Mouse (Mus musculus) myocyte (in vitro differentiated cells): ENCODE results near the gene Ralgps1. TPM values are rescaled to one million over a fixed set of nuclear protein-coding genes. Genes with fewer than 3 reads are reported as not detected.

ENCODE experiments used
- H3K27me3 ChIP-seq: one replicate; pipeline ENCODE4 v1.6.1; 2011; ENCODE audit not compliant: control insufficient read depth, insufficient read depth, insufficient read length
- H3K36me3 ChIP-seq: one replicate; pipeline ENCODE4 v1.6.1; 2011; ENCODE audit not compliant: control insufficient read depth, insufficient read depth
- H3K4me2 ChIP-seq: one replicate; pipeline ENCODE4 v1.6.1; 2011; ENCODE audit warnings: low read depth, control low read depth
- H3K4me3 ChIP-seq: one replicate; pipeline ENCODE4 v1.5.1; 2011; ENCODE audit warnings: mild to moderate bottlenecking, control low read depth, moderate library complexity
- H3K79me2 ChIP-seq: one replicate; pipeline ENCODE4 v1.6.1; 2011; ENCODE audit not compliant: control insufficient read depth, insufficient read depth
- H3ac ChIP-seq: one replicate; pipeline ENCODE4 v1.6.1; 2011; ENCODE audit not compliant: control insufficient read depth, insufficient read length
- CEBPB ChIP-seq: IDR thresholded peaks from 2 replicates; pipeline ENCODE4 v1.6.1; 2011; ENCODE audit warnings: mild to moderate bottlenecking, moderate library complexity; ENCODE audit not compliant: poor library complexity, insufficient read depth, severe bottlenecking
- E2F4 ChIP-seq: IDR thresholded peaks from one replicate; pipeline ENCODE4 v1.6.1; 2011; ENCODE audit warnings: mild to moderate bottlenecking, control low read depth, moderate library complexity; ENCODE audit not compliant: insufficient read depth
- MAX ChIP-seq: IDR thresholded peaks from one replicate; pipeline ENCODE4 v1.6.1; 2011; ENCODE audit warnings: low read depth, mild to moderate bottlenecking, control low read depth
- MYOD1 ChIP-seq, 3 experiments: IDR thresholded peaks; one replicate each; pipeline ENCODE4 v1.6.1; 2011; ENCODE audit warnings: control low read depth in 2 of 3, low read depth in 2 of 3, mild to moderate bottlenecking in 2 of 3, moderate library complexity in 1 of 3; ENCODE audit not compliant: insufficient read length in 2 of 3, control insufficient read depth in 1 of 3
- MYOG ChIP-seq, 3 experiments: IDR thresholded peaks; one replicate each; pipeline ENCODE4 v1.6.1; 2011; ENCODE audit warnings: control low read depth in 2 of 3, low read depth in 2 of 3, mild to moderate bottlenecking in 2 of 3; ENCODE audit not compliant: insufficient read length in 2 of 3, control insufficient read depth in 1 of 3, insufficient read depth in 1 of 3
- POLR2AphosphoS2 ChIP-seq: IDR thresholded peaks from one replicate; pipeline ENCODE4 v1.6.1; 2011; ENCODE audit warnings: low read depth, control low read depth; ENCODE audit not compliant: insufficient read length
- SRF ChIP-seq: IDR thresholded peaks from one replicate; pipeline ENCODE4 v1.6.1; 2011; ENCODE audit warnings: low read depth; ENCODE audit not compliant: control insufficient read depth, insufficient read length
- TCF12 ChIP-seq: IDR thresholded peaks from one replicate; pipeline ENCODE4 v1.6.1; 2011; ENCODE audit warnings: mild to moderate bottlenecking, control low read depth; ENCODE audit not compliant: poor library complexity, insufficient read depth, severe bottlenecking
- TCF3 ChIP-seq: IDR thresholded peaks from one replicate; pipeline ENCODE4 v1.6.1; 2011; ENCODE audit warnings: low read depth, control low read depth; ENCODE audit not compliant: insufficient read length
- polyA plus RNA-seq: library from polyadenylated mRNA; unstranded; fragments of >200 nt; fragmentation: generic; extraction: Trizol; gene quantifications from one replicate; pipeline ENCODE4 v1.2.1, GENCODE M21; 2012; ENCODE audit warnings: missing spikeins

The Ralgps1 gene
- polyA plus RNA-seq, 1 experiment: 1.3 TPM

DNA sequence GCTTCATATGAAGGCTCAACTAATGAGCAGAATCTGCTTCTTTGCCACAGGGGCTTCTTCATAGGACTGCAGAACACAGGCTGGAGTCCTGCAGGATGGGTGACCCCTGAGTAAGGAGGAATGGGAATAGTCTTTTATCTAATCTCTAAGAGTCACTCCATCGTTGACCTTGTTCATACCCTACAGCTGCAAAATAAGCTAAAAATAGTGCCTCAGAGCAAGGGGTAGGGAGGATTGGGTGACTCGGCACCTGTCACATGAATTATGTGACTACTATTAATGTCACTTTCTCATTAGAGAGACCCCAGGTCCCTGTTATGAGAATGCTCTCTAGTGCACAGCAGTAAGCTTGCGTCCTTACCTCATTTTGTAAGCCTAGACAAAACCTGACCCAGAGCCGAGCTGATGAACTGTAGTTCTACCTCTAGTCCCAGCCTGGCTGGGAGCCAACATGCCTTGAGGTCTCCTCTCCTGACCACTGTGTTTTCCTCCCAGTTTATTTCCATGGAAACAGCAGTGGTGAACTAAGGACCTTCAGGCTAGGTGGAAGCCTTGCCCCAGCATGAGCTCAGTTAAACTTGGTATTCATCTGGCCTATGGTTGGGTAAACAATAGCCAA lies 117.6 kb downstream of the Ralgps1 start:
- Histone ChIP-seq H3ac (no peak overlapping the region), H3K27me3 (no peaks in the 10 kb centered on the region), H3K4me2 (no peak overlapping the region), H3K36me3 (no peaks in the 10 kb centered on the region), H3K4me3 (no peak overlapping the region), H3K79me2 (no peaks in the 10 kb centered on the region)
- TF ChIP-seq MYOG (IDR thresholded peaks at IDR 0.05; ENCODE audit: control insufficient read depth in 1 of 3, insufficient read depth in 1 of 3, insufficient read length in 2 of 3, low read depth in 2 of 3): peak in 1 of 3 experiments; percentile 38
- no peak for TF ChIP-seq E2F4
- no peak for TF ChIP-seq CEBPB
- TF ChIP-seq TCF12: no peak

DNA sequence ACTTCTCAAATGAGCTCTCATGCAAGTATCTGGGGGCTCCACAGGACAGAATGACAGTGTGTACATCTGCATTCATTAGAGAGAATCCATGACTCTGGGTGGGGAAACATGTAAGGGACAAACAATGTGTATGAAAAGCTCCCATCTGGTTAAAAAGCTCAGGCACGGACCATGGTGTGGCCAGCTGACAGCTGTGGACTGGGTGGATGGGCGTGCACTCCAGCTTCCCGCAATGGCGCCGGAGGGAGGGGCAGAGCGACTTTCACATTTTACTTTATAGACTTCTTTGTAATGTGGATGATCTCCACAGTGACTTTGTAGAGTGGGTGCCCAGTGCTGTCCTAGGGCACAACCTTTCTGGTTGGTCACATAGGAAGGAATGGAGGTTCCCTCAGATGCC lies 118.5 kb downstream of the Ralgps1 start:
- TF ChIP-seq TCF3 (no peak), CEBPB (no peak), MYOG (IDR thresholded peaks at IDR 0.05; ENCODE audit: control insufficient read depth in 1 of 3, insufficient read depth in 1 of 3, insufficient read length in 2 of 3, low read depth in 2 of 3) (peak in 2 of 3 experiments; percentile 65 to 67), TCF12 (no peak), MYOD1 (IDR thresholded peaks at IDR 0.05; ENCODE audit: control insufficient read depth in 1 of 3, insufficient read length in 2 of 3, low read depth in 2 of 3) (peak in 2 of 3 experiments; percentile 39 to 63)
- no peak overlapping the region for H3K4me3 ChIP-seq
- H3K79me2 ChIP-seq: no peaks in the 10 kb centered on the region
- H3K27me3 ChIP-seq: no peaks in the 10 kb centered on the region
- H3K4me2 ChIP-seq: no peak overlapping the region
- no peak overlapping the region for H3ac ChIP-seq
- peaks cover 9% of the 10 kb centered on the region for H3K36me3 ChIP-seq

DNA sequence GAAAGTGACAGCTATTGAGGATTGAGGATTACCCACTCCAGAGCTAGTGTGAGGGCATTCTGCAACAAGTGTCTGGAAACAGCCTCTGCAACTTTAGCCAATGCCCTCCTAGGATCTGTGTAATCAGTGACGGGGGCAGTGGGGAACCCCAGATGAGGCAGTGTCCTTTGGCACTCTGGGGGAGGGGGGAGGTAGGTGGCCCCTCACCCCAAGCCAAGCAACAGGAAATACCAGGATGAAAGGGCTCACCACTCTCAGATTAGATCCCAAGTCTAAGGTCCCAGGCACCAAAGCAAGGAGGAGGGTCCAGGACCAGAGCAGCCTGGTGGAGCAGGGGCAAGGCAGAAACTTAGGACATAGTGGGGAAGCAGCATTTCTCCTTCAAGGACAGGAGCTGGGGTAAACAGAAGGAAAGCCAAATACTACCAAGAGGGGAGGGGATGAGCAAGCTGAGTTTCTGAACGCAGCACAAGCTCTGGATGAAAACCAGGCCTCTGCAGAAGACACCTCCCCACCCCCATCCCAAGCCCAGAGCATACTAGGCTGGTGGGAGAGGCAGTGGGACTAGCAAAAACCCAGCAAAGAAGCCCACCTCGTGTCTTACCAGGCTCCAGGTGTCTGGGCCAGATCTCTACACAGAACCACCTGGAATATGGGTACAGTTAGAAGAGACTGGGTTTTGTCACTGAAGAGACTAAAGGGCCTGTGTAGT lies 121.2 kb downstream of the Ralgps1 start:
- H3K79me2 ChIP-seq: no peaks in the 10 kb centered on the region
- TF ChIP-seq TCF3 (no peak), TCF12 (no peak), POLR2AphosphoS2 (no peak), MYOD1 (IDR thresholded peaks at IDR 0.05; ENCODE audit: control insufficient read depth in 1 of 3, insufficient read length in 2 of 3, low read depth in 2 of 3) (no peak), E2F4 (no peak), MAX (no peak)
- no peaks in the 10 kb centered on the region for H3K27me3 ChIP-seq
- no peak overlapping the region for H3K4me2 ChIP-seq
- no peak overlapping the region for H3K4me3 ChIP-seq
- no peak overlapping the region for H3ac ChIP-seq
- peaks cover 18% of the 10 kb centered on the region for H3K36me3 ChIP-seq

DNA sequence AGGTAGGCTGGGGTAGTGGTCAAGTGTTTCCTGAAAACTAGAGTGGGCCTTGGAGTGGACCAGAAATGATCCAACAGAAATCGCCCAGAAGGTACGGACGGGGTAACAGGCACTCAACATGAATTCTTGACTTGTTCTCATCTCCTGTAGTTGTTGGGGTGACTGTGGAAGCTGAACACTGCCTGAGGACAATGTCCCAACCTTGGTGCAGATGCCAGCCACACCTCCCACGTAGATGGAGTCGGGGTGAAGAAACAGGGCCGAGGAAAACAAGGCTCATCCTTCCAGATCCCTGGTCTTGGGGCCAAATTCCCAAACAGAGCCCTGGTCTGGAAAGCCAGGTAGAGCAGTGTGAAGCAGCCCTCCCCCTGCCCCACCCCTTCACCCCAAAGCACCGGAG lies 122.7 kb downstream of the Ralgps1 start:
- H3K4me2 ChIP-seq: no peak overlapping the region
- TF ChIP-seq POLR2AphosphoS2 (peak; percentile 42), SRF (no peak)
- no peak overlapping the region for H3K4me3 ChIP-seq
- H3ac ChIP-seq: no peak overlapping the region
- H3K79me2 ChIP-seq: no peaks in the 10 kb centered on the region
- peaks cover 29% of the 10 kb centered on the region for H3K36me3 ChIP-seq
- no peaks in the 10 kb centered on the region for H3K27me3 ChIP-seq

DNA sequence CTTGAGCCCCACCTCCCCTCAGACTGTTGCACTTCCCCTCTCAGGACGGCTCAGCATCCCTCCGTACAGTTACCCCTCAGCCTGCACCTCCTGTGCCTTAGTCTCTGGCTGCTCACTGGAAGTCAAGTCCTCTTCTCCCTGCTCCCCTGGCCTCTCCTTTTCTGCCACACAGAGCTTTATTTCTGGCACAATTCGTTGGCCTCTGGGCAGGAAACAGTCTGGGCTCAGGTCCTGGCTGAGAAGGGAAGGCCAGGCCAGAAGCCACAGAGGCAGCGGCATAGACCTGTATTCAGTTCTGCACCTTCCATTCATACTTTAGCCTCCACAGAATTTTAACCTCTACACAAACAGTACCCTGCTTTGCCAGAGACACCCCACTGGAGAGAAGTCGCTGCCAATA lies 124.4 kb downstream of the Ralgps1 start:
- Histone ChIP-seq H3K27me3 (no peaks in the 10 kb centered on the region), H3K79me2 (no peaks in the 10 kb centered on the region), H3K4me3 (no peak overlapping the region), H3K36me3 (peaks cover 34% of the 10 kb centered on the region), H3K4me2 (no peak overlapping the region), H3ac (no peak overlapping the region)
- TF ChIP-seq MYOD1 (IDR thresholded peaks at IDR 0.05; ENCODE audit: control insufficient read depth in 1 of 3, insufficient read length in 2 of 3, low read depth in 2 of 3) (no peak), MYOG (IDR thresholded peaks at IDR 0.05; ENCODE audit: control insufficient read depth in 1 of 3, insufficient read depth in 1 of 3, insufficient read length in 2 of 3, low read depth in 2 of 3) (no peak), POLR2AphosphoS2 (no peak), CEBPB (no peak)

DNA sequence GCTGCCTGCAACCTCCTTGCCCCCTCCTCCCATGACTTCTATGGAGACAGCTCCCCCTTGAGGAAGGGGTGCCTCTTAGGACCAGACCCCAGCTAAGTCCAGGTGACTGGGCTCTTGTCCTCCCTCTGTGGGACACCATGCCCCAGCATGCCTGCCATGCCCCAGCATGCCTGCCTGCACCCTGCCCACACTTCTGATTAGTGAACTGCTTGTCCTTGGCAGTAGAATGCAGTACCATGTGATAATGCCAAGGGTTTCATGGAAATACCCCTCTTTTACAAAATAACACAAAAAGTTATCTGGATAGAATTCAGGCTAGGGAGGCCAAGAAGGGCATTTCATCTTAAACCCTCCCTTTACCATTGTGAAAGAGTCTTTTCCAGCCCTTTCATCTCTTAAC lies 125.9 kb downstream of the Ralgps1 start:
- no peaks in the 10 kb centered on the region for H3K79me2 ChIP-seq
- H3K27me3 ChIP-seq: no peaks in the 10 kb centered on the region
- TF ChIP-seq SRF (no peak), POLR2AphosphoS2 (peak; percentile 72)
- peaks cover 34% of the 10 kb centered on the region for H3K36me3 ChIP-seq
- no peak overlapping the region for H3K4me2 ChIP-seq
- H3K4me3 ChIP-seq: no peak overlapping the region
- no peak overlapping the region for H3ac ChIP-seq
